Mouse (Mus musculus) spleen, postnatal 36 days (tissue): Measurements from ENCODE around the gene Cdc5l.
"Not testable (repeated sequence)": the region's sequence is repeated elsewhere in the genome, so short reads cannot be mapped to it uniquely, and the experiment has no call there.

Experiments used
- DNase-seq, 2 experiments: peaks; one replicate each; pipeline ENCODE4 v3.0.0; 2022; ENCODE audit warnings: low spot score in 2 of 2, mixed read lengths in 1 of 2

Cdc5l gene

GRCm38 (mm10) chr17:45434262-45434590, 689 bp upstream of the Cdc5l start:
- DNase-seq: no peak

GRCm38 (mm10) chr17:45432706-45433398, 685 bp downstream of the Cdc5l start:
- DNase-seq: peak in 1 of 2 experiments; percentile 46

- DNase-seq: no peak
Observed at GRCm38 (mm10) chr17:45432007-45432406, 1.5 kb downstream of the Cdc5l start.

GRCm38 (mm10) chr17:45417387-45417786, 16.1 kb downstream of the Cdc5l start:
- no peak for DNase-seq

GRCm38 (mm10) chr17:45411617-45412016, 21.9 kb downstream of the Cdc5l start:
- not testable (repeated sequence) for DNase-seq

GRCm38 (mm10) chr17:45408719-45409118, 24.8 kb downstream of the Cdc5l start:
- no peak for DNase-seq

- no peak for DNase-seq
Observed at GRCm38 (mm10) chr17:45406281-45406680, 27.3 kb downstream of the Cdc5l start.

GRCm38 (mm10) chr17:45403207-45403606, 30.3 kb downstream of the Cdc5l start:
- peak; percentile 6 to 33 for DNase-seq

GRCm38 (mm10) chr17:45402601-45403000, 30.9 kb downstream of the Cdc5l start:
- DNase-seq: no peak

GRCm38 (mm10) chr17:45402126-45402525, 31.4 kb downstream of the Cdc5l start:
- no peak for DNase-seq

GRCm38 (mm10) chr17:45401126-45401905, 32.2 kb downstream of the Cdc5l start:
- no peak for DNase-seq

GRCm38 (mm10) chr17:45398021-45398420, 35.5 kb downstream of the Cdc5l start:
- DNase-seq: no peak

GRCm38 (mm10) chr17:45397541-45397940, 36.0 kb downstream of the Cdc5l start:
- no peak for DNase-seq

GRCm38 (mm10) chr17:45394612-45395011, 38.9 kb downstream of the Cdc5l start:
- DNase-seq: no peak

GRCm38 (mm10) chr17:45393765-45394164, 39.8 kb downstream of the Cdc5l start:
- no peak for DNase-seq

GRCm38 (mm10) chr17:45389896-45390295, 43.6 kb downstream of the Cdc5l start:
- no peak for DNase-seq

GRCm38 (mm10) chr17:45386986-45387385, 46.6 kb downstream of the Cdc5l start:
- DNase-seq: no peak

- no peak for DNase-seq
Observed at GRCm38 (mm10) chr17:45383305-45383704, 50.2 kb downstream of the Cdc5l start.

GRCm38 (mm10) chr17:45379271-45379784, 54.2 kb downstream of the Cdc5l start:
- no peak for DNase-seq

- DNase-seq: no peak
Observed at GRCm38 (mm10) chr17:45377323-45377722, 56.2 kb downstream of the Cdc5l start.

GRCm38 (mm10) chr17:45373987-45374608, 59.4 kb downstream of the Cdc5l start:
- DNase-seq: peak; percentile 36 to 40

GRCm38 (mm10) chr17:45371042-45371441, 62.5 kb downstream of the Cdc5l start:
- no peak for DNase-seq

GRCm38 (mm10) chr17:45370535-45370934, 63.0 kb downstream of the Cdc5l start:
- no peak for DNase-seq
